Mouse (Mus musculus) adrenal gland, adult 8-10 months (tissue): ENCODE measurements around the gene Tac1. TPM values are rescaled to one million over a fixed set of nuclear protein-coding genes. Genes with fewer than 3 reads are reported as not detected.
"Not testable (repeated sequence)": the region's sequence is repeated elsewhere in the genome, so short reads cannot be mapped to it uniquely, and the experiment has no call there.

Experiments used
- DNase-seq: peaks from one replicate; pipeline ENCODE4 v3.0.0; 2022
- total RNA-seq, 4 experiments: library from RNA; stranded (reverse); gene quantifications; 2 replicates each; pipeline ENCODE4 v1.2.4; 2022

Gene Tac1
- not detected for total RNA-seq

- no peak for DNase-seq
Observed at GRCm38 (mm10) chr6:7554829-7555391, at the start of gene Tac1. TSS of gene Tac1 (plus strand) at chr6:7554879.

- not testable (repeated sequence) for DNase-seq
Observed at GRCm38 (mm10) chr6:7543511-7543910, 11.2 kb upstream of the Tac1 start.

- no peak for DNase-seq
Observed at GRCm38 (mm10) chr6:7555688-7556476, 1.2 kb downstream of the Tac1 start.

- no peak for DNase-seq
Observed at GRCm38 (mm10) chr6:7558164-7558563, 3.5 kb downstream of the Tac1 start.

GRCm38 (mm10) chr6:7562524-7562923 lies 7.8 kb downstream of the Tac1 start:
- DNase-seq, result no peak

GRCm38 (mm10) chr6:7564537-7564936 lies 9.9 kb downstream of the Tac1 start:
- DNase-seq, result no peak

GRCm38 (mm10) chr6:7571144-7571543 lies 16.5 kb downstream of the Tac1 start:
- no peak for DNase-seq

GRCm38 (mm10) chr6:7578031-7578430 lies 23.4 kb downstream of the Tac1 start:
- DNase-seq, result no peak

- no peak for DNase-seq
Observed at GRCm38 (mm10) chr6:7594445-7594844, 39.8 kb downstream of the Tac1 start.

GRCm38 (mm10) chr6:7598416-7598815 lies 43.7 kb downstream of the Tac1 start:
- no peak for DNase-seq

- no peak for DNase-seq
Observed at GRCm38 (mm10) chr6:7600228-7600627, 45.5 kb downstream of the Tac1 start.

GRCm38 (mm10) chr6:7601353-7602094 lies 46.8 kb downstream of the Tac1 start:
- DNase-seq, result no peak

- DNase-seq, result not testable (repeated sequence)
Observed at GRCm38 (mm10) chr6:7613676-7614075, 59.0 kb downstream of the Tac1 start.

Other genes starting within 250 kb of the Tac1 start
- gene Asns, start 138.4 kb downstream of the Tac1 start, total RNA-seq, result 10 to 100 TPM; 18.1 to 48.1 (median 35.5) TPM